Mouse (Mus musculus): ENCODE data around the gene Dnah1.
A peak's percentile ranks its signal among the peaks of the same experiment; 100 is the strongest.

Gene Dnah1

GRCm38 (mm10) chr14:31317754-31318153, 5.9 kb downstream of the Dnah1 start:
- DNase-seq (ENCODE audit: low spot score), result peak; percentile 39

- DNase-seq (ENCODE audit: low spot score), result no peak
Observed at GRCm38 (mm10) chr14:31316613-31317012, 7.1 kb downstream of the Dnah1 start.

- no peak for DNase-seq (ENCODE audit: low spot score)
Observed at GRCm38 (mm10) chr14:31313192-31313591, 10.5 kb downstream of the Dnah1 start.

GRCm38 (mm10) chr14:31285728-31286127, 38.0 kb downstream of the Dnah1 start:
- DNase-seq (ENCODE audit: low spot score), result no peak

DNA sequence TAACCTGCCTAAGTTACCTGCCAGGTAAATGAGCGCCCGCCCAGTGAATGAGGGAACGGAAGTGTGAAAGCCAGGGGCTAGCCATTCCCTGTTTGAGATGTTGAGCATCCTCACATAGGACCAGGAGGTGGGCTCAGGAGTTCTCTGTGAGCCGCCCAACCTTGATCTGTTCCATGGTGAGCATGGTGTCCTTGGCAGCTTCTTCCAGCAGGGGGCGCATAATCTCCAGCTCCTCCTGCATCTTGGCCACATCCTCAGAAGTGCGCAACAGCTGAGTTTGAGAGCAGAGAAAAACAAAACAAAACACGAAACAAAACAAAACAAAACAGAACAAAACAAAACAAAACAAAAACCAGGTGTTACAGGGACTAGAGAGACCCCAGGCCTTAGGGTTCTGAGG, 51.5 kb downstream of the Dnah1 start:
- DNase-seq (ENCODE audit: low spot score), result peak; percentile 75

- no peak for DNase-seq (ENCODE audit: low spot score)
Observed at GRCm38 (mm10) chr14:31271121-31271520, 52.6 kb downstream of the Dnah1 start.

DNA sequence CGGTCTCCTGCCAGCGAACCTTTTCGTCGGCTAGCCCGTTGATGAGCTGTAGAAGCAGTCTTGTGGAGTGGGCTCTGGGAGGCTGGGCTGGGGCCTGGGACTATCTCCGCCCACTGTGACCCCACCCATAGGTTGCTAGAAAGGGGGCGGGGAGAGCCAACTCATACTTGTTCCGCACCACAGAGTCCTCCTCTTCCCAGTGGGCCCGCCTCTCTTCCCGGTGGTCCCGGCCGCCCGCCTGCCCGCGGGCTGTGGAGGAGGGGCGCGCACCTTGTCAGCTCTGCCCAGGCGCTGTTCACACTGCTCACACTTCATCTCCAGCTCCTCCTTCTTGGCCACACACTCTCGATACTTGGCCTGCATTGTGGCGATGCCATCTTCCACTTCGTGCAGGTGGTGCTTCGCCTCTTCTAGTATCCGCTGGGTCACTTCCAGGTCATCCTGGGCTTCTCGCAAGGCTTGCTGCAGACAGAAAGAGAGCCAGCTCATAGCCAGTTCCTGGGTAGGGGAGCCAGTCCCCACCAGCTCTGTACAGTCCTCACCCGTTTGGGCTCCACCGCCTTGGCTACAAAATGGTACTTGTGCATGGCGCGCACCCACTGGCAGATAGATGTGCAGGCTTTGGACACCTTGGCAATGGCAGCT, 54.1 kb downstream of the Dnah1 start:
- no peak for DNase-seq (ENCODE audit: low spot score)

GRCm38 (mm10) chr14:31268301-31269001, 55.2 kb downstream of the Dnah1 start:
- DNase-seq (ENCODE audit: low spot score), result no peak

GRCm38 (mm10) chr14:31267649-31268048, 56.0 kb downstream of the Dnah1 start:
- no peak for DNase-seq (ENCODE audit: low spot score)

- DNase-seq (ENCODE audit: low spot score), result peak; percentile 63
Observed at GRCm38 (mm10) chr14:31260932-31261331, 62.8 kb downstream of the Dnah1 start.

GRCm38 (mm10) chr14:31260374-31260773, 63.3 kb downstream of the Dnah1 start:
- peak; percentile 85 for DNase-seq (ENCODE audit: low spot score)

- no peak for DNase-seq (ENCODE audit: low spot score)
Observed at GRCm38 (mm10) chr14:31258476-31259050, 65.1 kb downstream of the Dnah1 start.

- no peak for DNase-seq (ENCODE audit: low spot score)
Observed at GRCm38 (mm10) chr14:31252091-31252490, 71.6 kb downstream of the Dnah1 start.

- no peak for DNase-seq (ENCODE audit: low spot score)
Observed at GRCm38 (mm10) chr14:31251626-31252025, 72.1 kb downstream of the Dnah1 start.

GRCm38 (mm10) chr14:31251084-31251604, 72.6 kb downstream of the Dnah1 start, which contains the start of the genes Phf7 and Bap1:
Gene Phf7 (minus strand): TSS chr14:31251317.
Gene Bap1 (plus strand): TSS chr14:31251450.
- peak; percentile 89 for DNase-seq (ENCODE audit: low spot score)

GRCm38 (mm10) chr14:31250222-31251083, 73.2 kb downstream of the Dnah1 start:
- DNase-seq (ENCODE audit: low spot score), result peak; percentile 60

GRCm38 (mm10) chr14:31248396-31248795, 75.3 kb downstream of the Dnah1 start:
- DNase-seq (ENCODE audit: low spot score), result no peak

DNA sequence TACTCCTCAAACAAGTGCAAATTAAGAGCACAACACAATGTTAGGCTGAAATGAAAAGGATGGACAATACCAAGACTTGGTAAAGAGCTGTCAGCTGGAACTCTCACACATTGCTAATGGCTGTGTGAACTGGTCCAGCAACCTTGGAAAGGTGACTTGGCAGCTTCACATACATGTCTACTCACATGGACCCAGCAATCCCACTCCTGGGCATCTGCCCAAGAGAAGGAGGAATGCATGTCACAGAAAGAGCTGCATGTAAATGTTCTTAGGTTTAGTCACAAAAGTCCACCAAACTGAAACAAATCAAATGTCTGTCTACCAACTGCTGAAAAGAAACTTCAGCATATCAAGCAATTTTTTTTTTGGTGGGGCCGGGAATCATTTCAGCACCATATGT, 77.8 kb downstream of the Dnah1 start:
- no peak for DNase-seq (ENCODE audit: low spot score)

DNA sequence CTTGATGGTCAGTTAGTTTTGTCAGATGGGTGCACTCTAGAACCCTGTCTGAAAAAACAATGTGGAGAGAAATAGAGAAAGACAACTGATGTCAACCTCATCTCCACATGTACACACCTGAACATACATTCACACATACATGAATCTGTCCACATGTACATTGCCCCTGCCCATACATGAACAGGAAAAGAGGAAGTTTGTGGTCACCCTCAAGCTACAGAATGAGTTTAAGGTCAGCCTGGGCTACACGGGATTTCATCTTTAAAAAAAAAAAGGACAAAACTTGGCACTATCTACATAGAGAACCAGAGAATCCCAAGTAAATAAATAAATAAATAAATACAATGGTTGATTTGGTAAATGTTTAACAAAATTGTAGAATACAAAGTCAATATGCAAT, 78.9 kb downstream of the Dnah1 start:
- DNase-seq (ENCODE audit: low spot score), result no peak

GRCm38 (mm10) chr14:31240528-31240927, 83.2 kb downstream of the Dnah1 start:
- no peak for DNase-seq (ENCODE audit: low spot score)

- no peak for DNase-seq (ENCODE audit: low spot score)
Observed at GRCm38 (mm10) chr14:31237101-31237882, 86.4 kb downstream of the Dnah1 start.

All from c-Kit-positive CD71-positive TER-119-positive erythroid progenitor cells, embryonic 14.5 days (primary cell).